Mouse (Mus musculus) heart, adult 2 months (tissue): Measurements from ENCODE around the gene Wnk4.
"Not testable (repeated sequence)": the region's sequence is repeated elsewhere in the genome, so short reads cannot be mapped to it uniquely, and the experiment has no call there.

Experiments
- CTCF ChIP-seq: fragments of 200-600 bp; IDR thresholded peaks from 2 replicates; pipeline ENCODE4 v1.8.1; 2022; ENCODE audit warnings: antibody characterized with exemption, mild to moderate bottlenecking, moderate library complexity
- EP300 ChIP-seq: fragments of 200-500 bp; IDR thresholded peaks from 2 replicates; pipeline ENCODE4 v1.6.1; 2011; ENCODE audit warnings: low read depth, low read length, control low read depth; ENCODE audit not compliant: insufficient read depth
- POLR2A ChIP-seq: fragments of 200-500 bp; IDR thresholded peaks from 2 replicates; pipeline ENCODE4 v1.6.1; 2011; ENCODE audit warnings: mild to moderate bottlenecking, low read depth, low read length, control low read depth; ENCODE audit not compliant: insufficient read depth

DNA sequence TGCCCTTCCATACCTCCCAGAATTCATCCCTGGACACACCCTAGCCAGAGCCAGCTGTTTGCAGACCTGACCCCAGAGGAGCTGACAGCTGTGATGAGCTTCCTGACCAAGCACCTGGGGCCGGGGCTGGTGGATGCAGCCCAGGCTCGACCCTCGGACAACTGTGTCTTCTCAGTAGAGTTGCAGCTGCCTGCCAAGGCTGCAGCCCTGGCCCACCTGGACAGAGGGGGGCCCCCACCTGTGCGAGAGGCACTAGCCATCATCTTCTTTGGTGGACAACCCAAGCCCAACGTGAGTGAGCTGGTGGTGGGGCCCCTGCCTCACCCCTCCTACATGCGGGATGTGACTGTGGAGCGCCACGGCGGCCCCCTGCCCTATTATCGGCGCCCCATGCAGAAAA lies 64.8 kb downstream of the Wnk4 start:
- not testable (repeated sequence) for TF ChIP-seq CTCF, POLR2A, EP300
